Mouse (Mus musculus) liver, embryonic 12.5 days (tissue): Measurements from ENCODE around the gene Nsf. TPM values are rescaled to one million over a fixed set of nuclear protein-coding genes. Genes with fewer than 3 reads are reported as not detected.

Experiments
- ATAC-seq: fragments of 200-750 bp; cut with Nextera tagmentation; 2 replicates; pipeline ENCODE4 v1.8.0; 2017; ENCODE audit warnings: moderate number of reproducible peaks, mild to moderate bottlenecking, moderate library complexity
- H3K27ac ChIP-seq: fragments of 300-500 bp; sonication (generic); 2 replicates; pipeline ENCODE4 v1.5.1; 2016; ENCODE audit warnings: mild to moderate bottlenecking
- H3K27me3 ChIP-seq: fragments of 300-500 bp; sonication (generic); replicated peaks from 2 replicates; pipeline ENCODE4 v1.6.1; 2016; ENCODE audit warnings: mild to moderate bottlenecking, moderate library complexity
- H3K36me3 ChIP-seq: fragments of 300-500 bp; sonication (generic); 2 replicates; pipeline ENCODE4 v1.6.1; 2016; ENCODE audit warnings: mild to moderate bottlenecking, moderate library complexity
- H3K4me1 ChIP-seq: fragments of 300-500 bp; sonication (generic); 2 replicates; pipeline ENCODE4 v1.6.1; 2016
- H3K4me2 ChIP-seq: fragments of 300-500 bp; sonication (generic); 2 replicates; pipeline ENCODE4 v1.6.1; 2016; ENCODE audit warnings: mild to moderate bottlenecking, moderate library complexity
- H3K4me3 ChIP-seq: fragments of 300-500 bp; sonication (generic); 2 replicates; pipeline ENCODE4 v1.5.1; 2016; ENCODE audit warnings: mild to moderate bottlenecking, moderate library complexity
- H3K9ac ChIP-seq: fragments of 300-500 bp; sonication (generic); 2 replicates; pipeline ENCODE4 v1.6.1; 2016; ENCODE audit warnings: mild to moderate bottlenecking, moderate library complexity
- H3K9me3 ChIP-seq: fragments of 300-500 bp; sonication (generic); replicated peaks from 2 replicates; pipeline ENCODE4 v1.6.1; 2016; ENCODE audit warnings: mild to moderate bottlenecking, moderate library complexity
- WGBS: fragments of 180-500 bp; shearing (Covaris S2); methylation state at CpG from one replicate; pipeline ENCODE4 v1.1.7; 2016; ENCODE audit not compliant: insufficient replicate concordance; 5-methylcytosine and 5-hydroxymethylcytosine counted together
- polyA plus RNA-seq: library from polyadenylated mRNA; unstranded; fragments of >200 nt; fragmentation: Nextera tagmentation; extraction: Ambion mirVana; gene quantifications from 2 replicates; pipeline ENCODE4 v1.2.1, GENCODE M21; 2016

Gene Nsf
- polyA plus RNA-seq, 1 experiment from 2014 or later = 40.6 TPM

GRCm38 (mm10) chr11:103909809-103910208 is 44.0 kb downstream of the Nsf start:
- Histone ChIP-seq H3K4me3 (no peak overlapping the region), H3K4me1 (no peaks in the 10 kb centered on the region), H3K27me3 (no peaks in the 10 kb centered on the region), H3K36me3 (peaks cover 58% of the 10 kb centered on the region), H3K4me2 (no peak overlapping the region), H3K9me3 (no peaks in the 10 kb centered on the region), H3K9ac (no peak overlapping the region), H3K27ac (no peak overlapping the region)
- ATAC-seq = no peak
- WGBS = 89% methylated on average over 11 of the region's 11 CpGs

- Histone ChIP-seq H3K4me3 (no peak overlapping the region), H3K27ac (no peak overlapping the region), H3K9ac (no peak overlapping the region), H3K4me1 (no peaks in the 10 kb centered on the region), H3K4me2 (no peak overlapping the region), H3K27me3 (no peaks in the 10 kb centered on the region), H3K9me3 (no peaks in the 10 kb centered on the region), H3K36me3 (peaks cover 57% of the 10 kb centered on the region)
- 78% methylated on average over 12 of the region's 12 CpGs for whole genome bisulfite sequencing
- ATAC-seq = no peak
Observed at GRCm38 (mm10) chr11:103909396-103909795, 44.5 kb downstream of the Nsf start.

- WGBS = 71% methylated on average over 7 of the region's 7 CpGs
- Histone ChIP-seq H3K9ac (no peak overlapping the region), H3K36me3 (peaks cover 49% of the 10 kb centered on the region), H3K4me3 (no peak overlapping the region), H3K27me3 (no peaks in the 10 kb centered on the region), H3K4me1 (no peaks in the 10 kb centered on the region), H3K27ac (no peak overlapping the region), H3K9me3 (no peaks in the 10 kb centered on the region), H3K4me2 (no peak overlapping the region)
- ATAC-seq = no peak
Observed at GRCm38 (mm10) chr11:103906051-103906719, 47.7 kb downstream of the Nsf start.

- Histone ChIP-seq H3K4me2 (no peak overlapping the region), H3K4me3 (no peak overlapping the region), H3K4me1 (no peaks in the 10 kb centered on the region), H3K36me3 (peaks cover 45% of the 10 kb centered on the region), H3K27ac (no peak overlapping the region), H3K27me3 (no peaks in the 10 kb centered on the region), H3K9me3 (no peaks in the 10 kb centered on the region), H3K9ac (no peak overlapping the region)
- no peak for ATAC-seq
- WGBS = 74% methylated on average over 9 of the region's 9 CpGs
Observed at GRCm38 (mm10) chr11:103905506-103905905, 48.4 kb downstream of the Nsf start.

- Histone ChIP-seq H3K9ac (no peak overlapping the region), H3K27ac (no peak overlapping the region), H3K4me3 (no peak overlapping the region), H3K9me3 (no peaks in the 10 kb centered on the region), H3K4me2 (no peak overlapping the region), H3K36me3 (peaks cover 26% of the 10 kb centered on the region), H3K27me3 (no peaks in the 10 kb centered on the region), H3K4me1 (no peaks in the 10 kb centered on the region)
- 74% methylated on average over 4 of the region's 4 CpGs for WGBS
- ATAC-seq = no peak
Observed at GRCm38 (mm10) chr11:103901581-103901966, 52.3 kb downstream of the Nsf start.

GRCm38 (mm10) chr11:103900803-103901580 is 52.9 kb downstream of the Nsf start:
- H3K4me3 ChIP-seq = no peak overlapping the region
- H3K9ac ChIP-seq = no peak overlapping the region
- no peaks in the 10 kb centered on the region for H3K4me1 ChIP-seq
- WGBS = 76% methylated on average over 20 of the region's 20 CpGs
- peaks cover 26% of the 10 kb centered on the region for H3K36me3 ChIP-seq
- no peak overlapping the region for H3K27ac ChIP-seq
- no peak overlapping the region for H3K4me2 ChIP-seq
- no peaks in the 10 kb centered on the region for H3K27me3 ChIP-seq
- no peak for ATAC-seq
- H3K9me3 ChIP-seq = no peaks in the 10 kb centered on the region

- ATAC-seq = no peak
- no peaks in the 10 kb centered on the region for H3K4me1 ChIP-seq
- 85% methylated on average over 11 of the region's 11 CpGs for WGBS
- H3K9ac ChIP-seq = no peak overlapping the region
- no peak overlapping the region for H3K4me2 ChIP-seq
- H3K9me3 ChIP-seq = no peaks in the 10 kb centered on the region
- H3K36me3 ChIP-seq = peaks cover 30% of the 10 kb centered on the region
- H3K4me3 ChIP-seq = no peak overlapping the region
- no peak overlapping the region for H3K27ac ChIP-seq
- no peaks in the 10 kb centered on the region for H3K27me3 ChIP-seq
Observed at GRCm38 (mm10) chr11:103896966-103897750, 56.7 kb downstream of the Nsf start.

GRCm38 (mm10) chr11:103896056-103896455 is 57.8 kb downstream of the Nsf start:
- WGBS = 76% methylated on average over 4 of the region's 4 CpGs
- Histone ChIP-seq H3K36me3 (peaks cover 31% of the 10 kb centered on the region; the same call in 1 of the 2 replicates), H3K9ac (no peak overlapping the region), H3K9me3 (no peaks in the 10 kb centered on the region), H3K4me3 (no peak overlapping the region), H3K4me1 (no peaks in the 10 kb centered on the region), H3K27me3 (no peaks in the 10 kb centered on the region), H3K27ac (no peak overlapping the region), H3K4me2 (no peak overlapping the region)
- ATAC-seq = no peak

GRCm38 (mm10) chr11:103892831-103893230 is 61.0 kb downstream of the Nsf start:
- Histone ChIP-seq H3K9ac (no peak overlapping the region), H3K9me3 (no peaks in the 10 kb centered on the region), H3K36me3 (peaks cover 27% of the 10 kb centered on the region; the same call in 1 of the 2 replicates), H3K27ac (no peak overlapping the region), H3K4me2 (no peak overlapping the region), H3K27me3 (no peaks in the 10 kb centered on the region), H3K4me3 (no peak overlapping the region), H3K4me1 (no peaks in the 10 kb centered on the region)
- no peak for ATAC-seq
- WGBS = 80% methylated on average over 10 of the region's 10 CpGs

- no peaks in the 10 kb centered on the region for H3K9me3 ChIP-seq
- 83% methylated on average over 10 of the region's 10 CpGs for WGBS
- no peak overlapping the region for H3K4me3 ChIP-seq
- no peaks in the 10 kb centered on the region for H3K4me1 ChIP-seq
- no peak overlapping the region for H3K4me2 ChIP-seq
- no peak overlapping the region for H3K27ac ChIP-seq
- H3K27me3 ChIP-seq = no peaks in the 10 kb centered on the region
- no peak overlapping the region for H3K9ac ChIP-seq
- no peak for ATAC-seq
- peaks cover 33% of the 10 kb centered on the region for H3K36me3 ChIP-seq
Observed at GRCm38 (mm10) chr11:103891781-103892180, 62.1 kb downstream of the Nsf start.

- no peak for ATAC-seq
- 86% methylated on average over 23 of the region's 23 CpGs for WGBS
- H3K4me1 ChIP-seq = no peaks in the 10 kb centered on the region
- H3K4me3 ChIP-seq = no peak overlapping the region
- H3K9me3 ChIP-seq = no peaks in the 10 kb centered on the region
- no peaks in the 10 kb centered on the region for H3K27me3 ChIP-seq
- no peak overlapping the region for H3K27ac ChIP-seq
- H3K4me2 ChIP-seq = no peak overlapping the region
- peaks cover 32% of the 10 kb centered on the region for H3K36me3 ChIP-seq
- no peak overlapping the region for H3K9ac ChIP-seq
Observed at GRCm38 (mm10) chr11:103890337-103891186, 63.3 kb downstream of the Nsf start.
